Mouse (Mus musculus) left cerebral cortex, adult 6 months (tissue): ENCODE data around the gene Olfr887. TPM values are rescaled to one million over a fixed set of nuclear protein-coding genes. Genes with fewer than 3 reads are reported as not detected.

Source experiments
- long read RNA-seq, 2 experiments: library from polyadenylated mRNA; unstranded; transcript quantifications; one replicate each; pipeline ENCODE4 v2.0.0; 2019 to 2020
- polyA plus RNA-seq: library from polyadenylated mRNA; unstranded; fragments of <200 nt; fragmentation: Nextera tagmentation; gene quantifications from 2 replicates; pipeline ENCODE4 v1.2.3, GENCODE M21; 2021

Olfr887 gene
- not detected in 2 replicates for polyA plus RNA-seq
- long read RNA-seq, experiment 1 = 0 reads
- long read RNA-seq, experiment 2 = 0 reads

DNA sequence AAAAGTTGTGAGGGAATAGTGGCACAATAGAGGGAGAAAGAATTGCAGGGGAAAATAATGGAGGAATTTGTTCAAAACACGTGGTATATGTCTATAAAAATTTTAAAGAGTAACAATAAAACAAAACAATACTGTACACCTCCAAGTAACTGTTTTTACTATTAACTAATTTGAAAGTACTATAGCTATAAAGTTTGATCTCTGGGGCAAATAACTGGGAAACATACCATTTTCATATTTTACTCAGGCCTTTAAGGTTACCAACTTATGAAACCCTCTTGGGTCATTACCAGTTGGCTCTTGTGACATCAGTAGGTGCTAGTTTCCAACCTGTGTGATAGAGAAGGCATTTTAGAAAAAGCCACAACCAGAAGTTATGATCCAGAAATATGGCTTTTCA is at the start of gene Olfr887:
TSS of gene Olfr887 (plus strand) at position 301 of the 400 bp plus-strand sequence.

DNA sequence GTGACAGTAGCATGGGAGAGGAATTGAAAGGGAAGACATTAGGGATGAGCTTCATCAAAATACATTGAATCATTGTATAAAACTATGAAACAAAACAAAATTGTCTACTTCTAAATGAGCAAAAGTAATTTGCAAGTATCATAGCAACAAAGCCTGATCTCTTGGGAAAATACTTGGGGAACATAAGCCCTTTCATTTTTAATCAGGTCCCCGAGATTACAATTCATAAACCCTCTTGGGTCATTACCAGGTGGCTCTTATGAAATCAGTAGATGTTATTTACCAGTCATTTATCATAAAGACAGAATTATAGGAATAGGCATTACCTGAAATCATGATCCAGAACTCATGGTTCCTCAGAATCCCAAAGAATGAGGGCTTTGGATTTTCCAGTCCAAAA is 37.6 kb upstream of the Olfr887 start, which contains the start of gene Olfr884:
TSS of gene Olfr884 (plus strand) at position 301 of the 400 bp plus-strand sequence.

DNA sequence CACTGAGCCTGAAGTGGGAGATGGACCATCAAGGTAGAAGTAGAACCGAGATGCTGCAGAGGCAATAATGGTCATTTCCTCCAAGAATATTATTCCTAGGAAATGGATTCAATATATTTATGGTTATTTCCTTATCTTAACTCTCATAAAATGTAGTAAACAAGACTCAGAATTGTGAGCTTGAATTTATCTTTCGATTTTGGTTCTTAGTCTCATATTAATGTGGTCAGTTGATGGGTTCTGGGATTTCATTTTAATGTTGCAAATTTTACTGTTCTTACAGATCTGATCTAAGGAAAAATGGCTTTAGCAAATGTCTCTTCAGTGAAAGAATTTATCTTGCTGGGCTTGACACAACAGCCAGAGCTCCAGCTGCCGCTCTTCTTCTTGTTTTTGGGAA is 22.9 kb upstream of the Olfr887 start, which contains the start of gene Olfr885:
TSS of gene Olfr885 (plus strand) at position 301 of the 400 bp plus-strand sequence.

DNA sequence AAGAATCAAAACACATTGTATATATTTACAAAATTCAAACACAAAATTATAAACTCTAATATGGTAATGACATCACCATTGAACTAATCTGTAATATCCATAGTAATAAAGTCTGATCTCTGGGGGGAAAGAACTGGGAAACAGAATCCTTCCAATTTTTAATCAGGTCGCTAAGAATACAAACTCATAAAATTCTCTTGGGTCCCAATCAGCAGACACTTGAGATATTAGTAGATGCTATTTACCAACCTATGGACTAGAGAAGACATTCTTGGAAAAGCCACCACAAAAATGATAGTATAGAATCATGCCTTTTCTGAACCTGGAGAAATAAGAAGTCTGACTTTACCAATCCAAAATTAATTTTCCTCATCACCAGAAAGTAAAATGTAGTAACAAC is 24.0 kb downstream of the Olfr887 start, which contains the start of gene Olfr888:
TSS of gene Olfr888 (plus strand) at position 301 of the 400 bp plus-strand sequence.

DNA sequence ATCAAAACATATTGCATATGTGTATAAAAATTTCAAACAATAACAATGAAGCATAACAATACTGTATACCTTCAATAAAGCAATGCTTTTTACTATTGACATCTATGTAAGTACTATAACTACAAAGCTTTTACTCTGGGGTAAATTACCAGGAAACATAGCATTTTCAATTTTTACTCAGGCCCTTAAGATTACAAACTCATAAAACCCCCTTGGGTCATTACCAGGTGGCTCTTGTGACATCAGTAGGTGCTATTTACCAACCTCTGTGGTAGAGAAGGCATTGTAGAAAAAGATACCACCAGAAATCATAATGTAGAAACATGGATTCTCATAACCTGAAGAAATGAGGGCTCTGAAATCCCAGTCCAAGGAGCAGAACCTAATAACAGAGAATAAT is 31.0 kb downstream of the Olfr887 start, which contains the start of gene Olfr889:
TSS of gene Olfr889 (plus strand) at position 301 of the 400 bp plus-strand sequence.

Other genes starting within 250 kb of the Olfr887 start
- not detected in 2 replicates for gene Olfr877, start 229.8 kb upstream of the Olfr887 start, polyA plus RNA-seq
- gene Olfr145, start 187.3 kb upstream of the Olfr887 start, polyA plus RNA-seq = not detected in 2 replicates
- gene Olfr878, start 166.2 kb upstream of the Olfr887 start, polyA plus RNA-seq = not detected in 2 replicates
- gene Olfr881, start 92.2 kb upstream of the Olfr887 start, polyA plus RNA-seq = not detected in 2 replicates
- gene Olfr883, start 58.3 kb upstream of the Olfr887 start, polyA plus RNA-seq = not detected in 2 replicates
- not detected in 2 replicates for gene Olfr884, start 37.5 kb upstream of the Olfr887 start, polyA plus RNA-seq
- gene Olfr885, start 22.8 kb upstream of the Olfr887 start, polyA plus RNA-seq = not detected in 2 replicates
- gene Olfr888, start 24.1 kb downstream of the Olfr887 start, polyA plus RNA-seq = not detected in 2 replicates
- gene Olfr889, start 31.1 kb downstream of the Olfr887 start, polyA plus RNA-seq = 0.15 and 0.23 TPM in 2 replicates
- not detected in 2 replicates for gene Olfr890, start 58.4 kb downstream of the Olfr887 start, polyA plus RNA-seq
- not detected in 2 replicates for gene Olfr891, start 96.7 kb downstream of the Olfr887 start, polyA plus RNA-seq
- not detected in 2 replicates for gene Olfr893, start 124.3 kb downstream of the Olfr887 start, polyA plus RNA-seq
- not detected in 2 replicates for gene Olfr894, start 134.0 kb downstream of the Olfr887 start, polyA plus RNA-seq
- not detected in 2 replicates for gene Olfr143, start 168.7 kb downstream of the Olfr887 start, polyA plus RNA-seq
- gene Olfr895, start 183.8 kb downstream of the Olfr887 start, polyA plus RNA-seq = not detected in 2 replicates
- not detected in 2 replicates for gene Olfr896-ps1, start 207.0 kb downstream of the Olfr887 start, polyA plus RNA-seq
- gene Olfr25, start 245.0 kb downstream of the Olfr887 start, polyA plus RNA-seq = not detected in 2 replicates